Mouse (Mus musculus): ENCODE results near the gene Foxc2. TPM values are rescaled to one million over a fixed set of nuclear protein-coding genes. Genes with fewer than 3 reads are reported as not detected.

Foxc2 gene
- total and polyA plus RNA-seq, 2 experiments from 2014 or later: 2.6 to 10.9 TPM

DNA sequence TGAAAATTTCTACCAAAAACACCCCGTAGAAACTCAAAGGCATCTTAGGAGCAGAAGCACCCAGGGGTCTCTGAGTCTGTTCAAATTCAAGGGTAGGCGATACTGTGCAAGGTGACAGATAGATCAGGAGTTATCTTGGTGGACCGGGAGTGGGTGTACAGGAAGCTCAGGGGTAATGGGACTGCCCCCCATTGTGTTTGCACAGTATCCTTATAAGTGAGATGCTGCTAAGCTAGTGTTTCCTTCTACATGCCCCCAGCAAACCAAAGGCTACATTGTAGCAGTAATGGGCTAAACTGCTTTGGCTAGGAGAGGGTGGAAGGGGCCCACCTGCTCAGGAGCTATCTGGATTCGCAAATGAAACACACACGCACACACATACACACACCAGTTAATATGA lies 45.5 kb downstream of the Foxc2 start:
- no peaks in the 10 kb centered on the region for H3K27me3 ChIP-seq (ENCODE audit: insufficient read depth, low read length)
- no peak for TF ChIP-seq CTCF (IDR thresholded peaks at IDR 0.05)
- DNase-seq (ENCODE audit: low spot score): no peak
- H3K4me1 ChIP-seq (ENCODE audit: insufficient read depth, low read length): no peaks in the 10 kb centered on the region
- H3K27ac ChIP-seq (ENCODE audit: low read depth, low read length): no peak overlapping the region
- H3K4me2 ChIP-seq (ENCODE audit: low read depth, low read length, poor library complexity, severe bottlenecking): no peak overlapping the region
- H3K9me3 ChIP-seq (ENCODE audit: low read length): no peaks in the 10 kb centered on the region
- no peaks in the 10 kb centered on the region for H3K36me3 ChIP-seq (ENCODE audit: insufficient read depth, low read length)
- ATAC-seq (ENCODE audit: low FRiP score): no peak
- 93% methylated on average over 5 of the region's 5 CpGs for WGBS
- no peak overlapping the region for H3K9ac ChIP-seq (replicated peaks; ENCODE audit: low read length, poor library complexity, severe bottlenecking)
- no peak overlapping the region for H3K4me3 ChIP-seq (ENCODE audit: low read depth, low read length)

DNA sequence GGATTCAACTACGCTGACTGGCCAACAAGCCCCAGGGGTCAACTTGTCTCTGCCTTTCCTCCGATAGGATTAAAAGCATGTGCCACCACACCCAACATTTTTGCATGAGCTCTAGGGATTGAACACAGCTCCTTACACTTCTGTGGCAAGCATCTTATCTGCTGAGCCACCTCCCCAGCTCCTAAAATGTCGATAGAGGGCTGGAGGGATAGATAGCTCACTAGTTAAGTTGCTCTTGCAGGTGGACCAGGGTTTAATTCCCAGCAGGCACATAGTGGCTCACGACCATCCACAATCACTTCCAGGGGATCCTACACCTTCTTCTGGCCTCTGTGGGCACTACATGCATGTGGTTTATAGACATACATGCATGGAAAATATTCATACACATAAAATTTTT lies 46.4 kb downstream of the Foxc2 start:
- no peak overlapping the region for H3K4me3 ChIP-seq (ENCODE audit: low read depth, low read length)
- DNase-seq (ENCODE audit: low spot score): no peak
- H3K27me3 ChIP-seq (ENCODE audit: insufficient read depth, low read length): no peaks in the 10 kb centered on the region
- H3K36me3 ChIP-seq (ENCODE audit: insufficient read depth, low read length): no peaks in the 10 kb centered on the region
- H3K9ac ChIP-seq (replicated peaks; ENCODE audit: low read length, poor library complexity, severe bottlenecking): no peak overlapping the region
- no peaks in the 10 kb centered on the region for H3K4me1 ChIP-seq (ENCODE audit: insufficient read depth, low read length)
- H3K4me2 ChIP-seq (ENCODE audit: low read depth, low read length, poor library complexity, severe bottlenecking): no peak overlapping the region
- WGBS: 75% methylated on average over 4 of the region's 4 CpGs
- TF ChIP-seq CTCF (IDR thresholded peaks at IDR 0.05): no peak
- H3K27ac ChIP-seq (ENCODE audit: low read depth, low read length): no peak overlapping the region
- ATAC-seq (ENCODE audit: low FRiP score): no peak
- no peaks in the 10 kb centered on the region for H3K9me3 ChIP-seq (ENCODE audit: low read length)

DNA sequence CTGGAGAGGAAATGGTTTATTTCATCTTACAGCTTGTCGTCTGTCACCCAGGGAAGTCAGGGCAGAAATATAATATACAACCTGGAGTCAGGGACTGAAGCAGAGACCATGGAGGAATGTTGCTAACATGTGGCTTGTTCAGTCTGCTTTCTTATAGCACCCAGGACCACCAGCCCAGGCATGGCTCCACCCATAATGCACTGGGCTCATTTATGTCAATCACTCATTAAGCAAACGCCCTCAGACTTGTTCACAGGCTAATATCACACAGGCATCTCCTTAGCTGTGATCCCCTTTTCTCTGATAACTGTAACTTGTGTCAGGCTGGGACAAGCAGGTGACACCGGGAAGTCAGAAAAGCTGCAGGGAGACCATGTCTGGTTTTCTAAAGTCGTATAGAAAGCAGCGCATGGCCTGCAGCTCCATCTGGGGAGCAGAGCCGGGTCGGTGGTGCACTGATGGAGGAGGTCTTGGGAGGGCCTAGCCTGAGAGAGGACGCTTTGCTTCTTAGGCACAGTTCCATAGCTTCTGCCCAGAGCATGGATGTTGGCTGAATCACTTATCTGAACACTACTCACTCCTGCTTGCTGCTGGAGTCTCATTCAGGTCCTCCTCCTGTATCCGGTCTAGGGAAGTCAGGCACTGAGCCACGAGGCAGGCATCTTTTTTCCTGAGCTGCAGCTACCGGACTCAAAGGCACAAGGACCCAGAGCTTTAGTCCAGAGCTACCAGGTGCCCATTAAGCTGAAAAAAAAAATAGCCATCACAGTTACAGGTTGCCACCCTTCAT lies 47.1 kb downstream of the Foxc2 start:
- Histone ChIP-seq H3K9me3 (ENCODE audit: low read length) (no peaks in the 10 kb centered on the region), H3K27ac (ENCODE audit: low read depth, low read length) (no peak overlapping the region), H3K9ac (replicated peaks; ENCODE audit: low read length, poor library complexity, severe bottlenecking) (no peak overlapping the region), H3K4me1 (ENCODE audit: insufficient read depth, low read length) (no peaks in the 10 kb centered on the region), H3K4me3 (ENCODE audit: low read depth, low read length) (no peak overlapping the region), H3K4me2 (ENCODE audit: low read depth, low read length, poor library complexity, severe bottlenecking) (no peak overlapping the region), H3K36me3 (ENCODE audit: insufficient read depth, low read length) (no peaks in the 10 kb centered on the region), H3K27me3 (ENCODE audit: insufficient read depth, low read length) (no peaks in the 10 kb centered on the region)
- 68% methylated on average over 11 of the region's 11 CpGs for WGBS
- TF ChIP-seq CTCF (IDR thresholded peaks at IDR 0.05): no peak
- DNase-seq (ENCODE audit: low spot score) (no peak), ATAC-seq (ENCODE audit: low FRiP score) (no peak)

DNA sequence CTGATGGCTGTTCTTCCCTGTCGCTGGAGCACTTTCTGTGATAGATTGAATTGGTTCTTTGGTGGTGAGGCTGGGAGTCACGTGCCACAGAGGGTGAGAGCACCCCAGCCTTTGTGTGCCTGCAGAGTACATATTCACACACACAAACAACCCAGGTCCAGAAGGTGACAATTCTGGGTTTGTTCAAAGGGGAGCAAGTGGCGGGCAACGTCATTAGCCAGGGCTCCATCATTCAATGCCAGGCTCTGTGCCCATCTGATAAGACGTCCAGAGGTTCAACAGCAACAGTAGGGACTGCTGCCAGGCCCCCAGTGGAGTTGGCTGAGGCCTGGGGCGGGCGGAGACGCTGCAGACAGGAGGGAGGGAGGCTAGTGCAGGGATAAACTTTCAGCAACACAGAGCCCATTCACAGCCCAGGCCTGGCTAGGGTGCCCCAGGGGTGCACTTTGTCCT lies 48.1 kb downstream of the Foxc2 start:
- Histone ChIP-seq H3K4me2 (ENCODE audit: low read depth, low read length, poor library complexity, severe bottlenecking) (no peak overlapping the region), H3K4me3 (ENCODE audit: low read depth, low read length) (no peak overlapping the region), H3K27ac (ENCODE audit: low read depth, low read length) (no peak overlapping the region), H3K36me3 (ENCODE audit: insufficient read depth, low read length) (no peaks in the 10 kb centered on the region), H3K9me3 (ENCODE audit: low read length) (no peaks in the 10 kb centered on the region), H3K4me1 (ENCODE audit: insufficient read depth, low read length) (no peaks in the 10 kb centered on the region), H3K9ac (replicated peaks; ENCODE audit: low read length, poor library complexity, severe bottlenecking) (no peak overlapping the region), H3K27me3 (ENCODE audit: insufficient read depth, low read length) (no peaks in the 10 kb centered on the region)
- TF ChIP-seq CTCF (IDR thresholded peaks at IDR 0.05): no peak
- ATAC-seq (ENCODE audit: low FRiP score) (no peak), DNase-seq (ENCODE audit: low spot score) (no peak)
- 51% methylated on average over 8 of the region's 8 CpGs for WGBS

DNA sequence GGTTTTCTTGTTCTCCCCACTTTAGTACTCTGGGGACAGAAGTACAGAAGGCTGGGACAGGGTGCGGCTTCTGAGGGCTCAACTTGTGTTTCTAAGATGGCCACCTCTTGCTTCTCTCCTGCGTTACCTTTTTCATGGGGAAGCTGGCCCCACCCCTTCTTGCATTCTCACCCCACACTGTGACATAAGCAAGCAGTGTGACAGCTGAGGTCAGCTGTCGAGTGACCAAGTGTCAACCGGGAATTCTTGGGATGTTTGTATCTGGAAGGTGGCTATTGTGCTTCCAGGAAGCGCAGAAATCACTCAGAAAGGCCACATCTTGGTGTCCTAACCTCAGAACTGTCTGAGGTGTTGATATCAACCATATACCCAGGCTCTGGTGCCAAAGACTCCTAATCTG lies 52.1 kb downstream of the Foxc2 start:
- H3K4me2 ChIP-seq (ENCODE audit: low read depth, low read length, poor library complexity, severe bottlenecking): no peak overlapping the region
- no peaks in the 10 kb centered on the region for H3K27me3 ChIP-seq (ENCODE audit: insufficient read depth, low read length)
- H3K9ac ChIP-seq (replicated peaks; ENCODE audit: low read length, poor library complexity, severe bottlenecking): no peak overlapping the region
- TF ChIP-seq CTCF (IDR thresholded peaks at IDR 0.05): no peak
- H3K4me1 ChIP-seq (ENCODE audit: insufficient read depth, low read length): no peaks in the 10 kb centered on the region
- DNase-seq (ENCODE audit: low spot score) (no peak), ATAC-seq (ENCODE audit: low FRiP score) (no peak)
- 76% methylated on average over 5 of the region's 5 CpGs for WGBS
- H3K36me3 ChIP-seq (ENCODE audit: insufficient read depth, low read length): no peaks in the 10 kb centered on the region
- no peaks in the 10 kb centered on the region for H3K9me3 ChIP-seq (ENCODE audit: low read length)
- H3K4me3 ChIP-seq (ENCODE audit: low read depth, low read length): no peak overlapping the region
- H3K27ac ChIP-seq (ENCODE audit: low read depth, low read length): no peak overlapping the region

Small RNAs within 50 kb of the gene (microRNA-seq; reads per million reads assigned to microRNA genes)
- gene Gm27530 (ENCODE audit: borderline number of aligned reads): not detected

Other genes starting within 250 kb of the Foxc2 start
- 0.71 and 3.5 TPM in 2 replicates for gene Foxf1, start 31.8 kb upstream of the Foxc2 start, total RNA-seq (2014; rRNA removed)
- gene Foxf1, start 31.8 kb upstream of the Foxc2 start, polyA plus RNA-seq (2015; fragmentation: Nextera tagmentation; extraction: Ambion mirVana): 1.5 and 1.6 TPM in 2 replicates
- gene Mthfsd, start 7.8 kb upstream of the Foxc2 start, total RNA-seq (2014; rRNA removed): 53.4 and 67.1 TPM in 2 replicates
- 34.6 and 37.2 TPM in 2 replicates for gene Mthfsd, start 7.8 kb upstream of the Foxc2 start, polyA plus RNA-seq (2015; fragmentation: Nextera tagmentation; extraction: Ambion mirVana)
- gene Foxl1, start 11.8 kb downstream of the Foxc2 start, total RNA-seq (2014; rRNA removed): 0.09 and 0.22 TPM in 2 replicates
- 0.12 and 0.20 TPM in 2 replicates for gene Foxl1, start 11.8 kb downstream of the Foxc2 start, polyA plus RNA-seq (2015; fragmentation: Nextera tagmentation; extraction: Ambion mirVana)